Mouse (Mus musculus) forebrain, embryonic 10.5 days (tissue): ENCODE results near the gene Rasip1. TPM values are rescaled to one million over a fixed set of nuclear protein-coding genes. Genes with fewer than 3 reads are reported as not detected.

Experiments used
- DNase-seq: peaks from one replicate; pipeline ENCODE4 v3.0.0-alpha.2; 2017; ENCODE audit warnings: low spot score; ENCODE audit errors: extremely low spot score
- H3K27ac ChIP-seq: fragments of 300-500 bp; sonication (generic); 2 replicates; pipeline ENCODE4 v1.5.1; 2016; ENCODE audit warnings: mild to moderate bottlenecking
- H3K27me3 ChIP-seq: fragments of 300-500 bp; sonication (generic); 2 replicates; pipeline ENCODE4 v1.6.1; 2016; ENCODE audit warnings: mild to moderate bottlenecking; ENCODE audit not compliant: poor library complexity, severe bottlenecking
- H3K36me3 ChIP-seq: fragments of 300-500 bp; sonication (generic); replicated peaks from 2 replicates; pipeline ENCODE4 v1.6.1; 2016; ENCODE audit warnings: mild to moderate bottlenecking, moderate library complexity
- H3K4me1 ChIP-seq: fragments of 300-500 bp; sonication (generic); 2 replicates; pipeline ENCODE4 v1.6.1; 2016
- H3K4me3 ChIP-seq: fragments of 300-500 bp; sonication (generic); 2 replicates; pipeline ENCODE4 v1.5.1; 2016; ENCODE audit warnings: mild to moderate bottlenecking, moderate library complexity
- H3K9me3 ChIP-seq: fragments of 300-500 bp; sonication (generic); 2 replicates; pipeline ENCODE4 v1.6.1; 2016; ENCODE audit warnings: mild to moderate bottlenecking, moderate library complexity
- WGBS: fragments of 180-500 bp; shearing (Covaris S2); methylation state at CpG from one replicate; pipeline ENCODE4 v1.1.7; 2016; 5-methylcytosine and 5-hydroxymethylcytosine counted together
- polyA plus RNA-seq: library from polyadenylated mRNA; unstranded; fragments of >200 nt; fragmentation: Nextera tagmentation; extraction: Ambion mirVana; gene quantifications from 2 replicates; pipeline ENCODE4 v1.2.1, GENCODE M21; 2016

Rasip1 gene
- polyA plus RNA-seq, result 4.5 and 4.7 TPM in 2 replicates

- DNase-seq, result no peak
- Histone ChIP-seq H3K4me3 (peak within 1 kb of the TSS; percentile 70), H3K4me1 (peaks cover 13% of the 10 kb centered on the region), H3K27ac (peak within 1 kb of the TSS; percentile 88), H3K27me3 (peaks cover 76% of the 10 kb centered on the region), H3K36me3 (no peaks in the 10 kb centered on the region), H3K9me3 (no peaks in the 10 kb centered on the region)
- 82% methylated on average over 9 of the region's 9 CpGs for WGBS
These were observed at the start of gene Rasip1 for GRCm38 (mm10) chr7:45627261-45627660. Rasip1 (plus strand) TSS chr7:45627488.

GRCm38 (mm10) chr7:45585923-45586322 is 41.4 kb upstream of the Rasip1 start:
- H3K9me3 ChIP-seq, result no peaks in the 10 kb centered on the region
- 90% methylated on average over 6 of the region's 6 CpGs for WGBS
- H3K4me1 ChIP-seq, result peaks cover 12% of the 10 kb centered on the region
- DNase-seq, result no peak
- H3K36me3 ChIP-seq, result peaks cover 38% of the 10 kb centered on the region
- no peak overlapping the region for H3K27ac ChIP-seq
- no peaks in the 10 kb centered on the region for H3K27me3 ChIP-seq
- H3K4me3 ChIP-seq, result no peak overlapping the region

GRCm38 (mm10) chr7:45587631-45588592 is 39.4 kb upstream of the Rasip1 start:
- Histone ChIP-seq H3K36me3 (peaks cover 36% of the 10 kb centered on the region), H3K9me3 (no peaks in the 10 kb centered on the region), H3K27ac (no peak overlapping the region), H3K27me3 (no peaks in the 10 kb centered on the region), H3K4me3 (no peak overlapping the region), H3K4me1 (peaks cover 12% of the 10 kb centered on the region)
- 95% methylated on average over 23 of the region's 23 CpGs for WGBS
- no peak for DNase-seq

- DNase-seq, result peak; percentile 89
- Histone ChIP-seq H3K4me3 (peak overlapping the region; percentile 48), H3K4me1 (peaks cover 12% of the 10 kb centered on the region), H3K36me3 (peaks cover 32% of the 10 kb centered on the region), H3K27ac (peak overlapping the region; percentile 63), H3K9me3 (no peaks in the 10 kb centered on the region), H3K27me3 (no peaks in the 10 kb centered on the region)
- 8% methylated on average over 19 of the region's 19 CpGs for WGBS
These were observed 38.1 kb upstream of the Rasip1 start for GRCm38 (mm10) chr7:45589173-45589572.

GRCm38 (mm10) chr7:45589898-45590297 is 37.4 kb upstream of the Rasip1 start:
- Histone ChIP-seq H3K27me3 (no peaks in the 10 kb centered on the region), H3K36me3 (peaks cover 24% of the 10 kb centered on the region), H3K4me3 (peak overlapping the region; percentile 48; the same call in 1 of the 2 replicates), H3K27ac (peak overlapping the region; percentile 63; the same call in 1 of the 2 replicates), H3K4me1 (peaks cover 12% of the 10 kb centered on the region), H3K9me3 (no peaks in the 10 kb centered on the region)
- WGBS, result 98% methylated on average over 5 of the region's 5 CpGs
- no peak for DNase-seq

- no peak for DNase-seq
- Histone ChIP-seq H3K27me3 (no peaks in the 10 kb centered on the region), H3K9me3 (no peaks in the 10 kb centered on the region), H3K27ac (no peak overlapping the region), H3K4me3 (no peak overlapping the region), H3K36me3 (peaks cover 15% of the 10 kb centered on the region), H3K4me1 (peaks cover 12% of the 10 kb centered on the region)
- 70% methylated on average over 3 of the region's 3 CpGs for WGBS
These were observed 36.4 kb upstream of the Rasip1 start for GRCm38 (mm10) chr7:45590874-45591273.

GRCm38 (mm10) chr7:45591880-45592279 is 35.4 kb upstream of the Rasip1 start:
- WGBS, result 88% methylated on average over 7 of the region's 7 CpGs
- Histone ChIP-seq H3K27ac (no peak overlapping the region), H3K4me1 (peaks cover 12% of the 10 kb centered on the region)

GRCm38 (mm10) chr7:45593118-45593815 is 34.0 kb upstream of the Rasip1 start:
- Histone ChIP-seq H3K36me3 (no peaks in the 10 kb centered on the region), H3K27me3 (no peaks in the 10 kb centered on the region), H3K4me1 (peaks cover 12% of the 10 kb centered on the region), H3K4me3 (no peak overlapping the region), H3K9me3 (no peaks in the 10 kb centered on the region), H3K27ac (no peak overlapping the region)
- WGBS, result 29% methylated on average over 10 of the region's 10 CpGs
- peak; percentile 61 for DNase-seq

More at GRCm38 (mm10) chr7:45591880-45592279, 35.4 kb upstream of the Rasip1 start:
- no peak for DNase-seq
- Histone ChIP-seq H3K27me3 (no peaks in the 10 kb centered on the region), H3K9me3 (no peaks in the 10 kb centered on the region), H3K36me3 (peaks cover 10% of the 10 kb centered on the region; the same call in 1 of the 2 replicates), H3K4me3 (no peak overlapping the region)

- Histone ChIP-seq H3K9me3 (no peaks in the 10 kb centered on the region), H3K27ac (no peak overlapping the region), H3K36me3 (no peaks in the 10 kb centered on the region), H3K27me3 (no peaks in the 10 kb centered on the region), H3K4me3 (no peak overlapping the region), H3K4me1 (peaks cover 8% of the 10 kb centered on the region; the same call in 1 of the 2 replicates)
- DNase-seq, result no peak
- 84% methylated on average over 4 of the region's 4 CpGs for WGBS
These were observed 32.1 kb upstream of the Rasip1 start for GRCm38 (mm10) chr7:45595176-45595575.

GRCm38 (mm10) chr7:45596107-45596506 is 31.2 kb upstream of the Rasip1 start:
- peaks cover 8% of the 10 kb centered on the region; the same call in 1 of the 2 replicates for H3K4me1 ChIP-seq

GRCm38 (mm10) chr7:45597013-45597412 is 30.3 kb upstream of the Rasip1 start:
- no peak for DNase-seq
- Histone ChIP-seq H3K27ac (no peak overlapping the region), H3K27me3 (no peaks in the 10 kb centered on the region), H3K4me1 (peaks cover 15% of the 10 kb centered on the region), H3K36me3 (no peaks in the 10 kb centered on the region), H3K4me3 (no peak overlapping the region), H3K9me3 (no peaks in the 10 kb centered on the region)
- 89% methylated on average over 5 of the region's 5 CpGs for WGBS

More at GRCm38 (mm10) chr7:45596107-45596506, 31.2 kb upstream of the Rasip1 start:
- Histone ChIP-seq H3K27me3 (no peaks in the 10 kb centered on the region), H3K4me3 (no peak overlapping the region), H3K27ac (no peak overlapping the region), H3K9me3 (no peaks in the 10 kb centered on the region), H3K36me3 (no peaks in the 10 kb centered on the region)
- no peak for DNase-seq
- WGBS, result 92% methylated on average over 1 of the region's 1 CpGs

- peaks cover 17% of the 10 kb centered on the region for H3K4me1 ChIP-seq
- no peaks in the 10 kb centered on the region for H3K36me3 ChIP-seq
- 89% methylated on average over 6 of the region's 6 CpGs for WGBS
- H3K9me3 ChIP-seq, result no peaks in the 10 kb centered on the region
- no peak overlapping the region for H3K4me3 ChIP-seq
- H3K27me3 ChIP-seq, result no peaks in the 10 kb centered on the region
- no peak for DNase-seq
- H3K27ac ChIP-seq, result no peak overlapping the region
These were observed 29.8 kb upstream of the Rasip1 start for GRCm38 (mm10) chr7:45597527-45597926.
